Mouse (Mus musculus) heart, postnatal 0 days (tissue): ENCODE data around the gene Ccdc126. TPM values are rescaled to one million over a fixed set of nuclear protein-coding genes. Genes with fewer than 3 reads are reported as not detected.
A peak's percentile ranks its signal among the peaks of the same experiment; 100 is the strongest.

ENCODE experiments used
- ATAC-seq: fragments of 200-750 bp; cut with Nextera tagmentation; 2 replicates; pipeline ENCODE4 v1.8.0; 2017; ENCODE audit warnings: low read depth, moderate number of reproducible peaks, moderate library complexity; ENCODE audit not compliant: insufficient read depth
- DNase-seq: peaks from one replicate; pipeline ENCODE4 v3.0.0-alpha.2; 2016; ENCODE audit warnings: low spot score
- H3K27ac ChIP-seq: fragments of 300-500 bp; sonication (generic); 2 replicates; pipeline ENCODE4 v1.5.1; 2014; ENCODE audit warnings: low read depth, mild to moderate bottlenecking
- H3K27me3 ChIP-seq: fragments of 300-500 bp; sonication (generic); 2 replicates; pipeline ENCODE4 v1.6.1; 2014; ENCODE audit warnings: low read length, mixed read lengths; ENCODE audit not compliant: control insufficient read depth, insufficient read depth
- H3K36me3 ChIP-seq: fragments of 300-500 bp; sonication (generic); replicated peaks from 2 replicates; pipeline ENCODE4 v1.6.1; 2014; ENCODE audit warnings: low read length, mixed read lengths; ENCODE audit not compliant: control insufficient read depth, insufficient read depth
- H3K4me1 ChIP-seq: fragments of 300-500 bp; sonication (generic); 2 replicates; pipeline ENCODE4 v1.6.1; 2014; ENCODE audit warnings: antibody characterized with exemption; ENCODE audit not compliant: control insufficient read depth, insufficient read depth
- H3K4me2 ChIP-seq: fragments of 300-500 bp; sonication (generic); 2 replicates; pipeline ENCODE4 v1.6.1; 2014; ENCODE audit warnings: low read depth, mild to moderate bottlenecking, low read length, moderate library complexity
- H3K4me3 ChIP-seq: fragments of 300-500 bp; sonication (generic); 2 replicates; pipeline ENCODE4 v1.5.1; 2014; ENCODE audit warnings: low read depth, low read length
- H3K9ac ChIP-seq: fragments of 300-500 bp; sonication (generic); replicated peaks from 2 replicates; pipeline ENCODE4 v1.6.1; 2014; ENCODE audit warnings: low read depth, low read length, mixed read lengths
- H3K9me3 ChIP-seq: fragments of 300-500 bp; sonication (generic); replicated peaks from 2 replicates; pipeline ENCODE4 v1.6.1; 2016; ENCODE audit warnings: low read length; ENCODE audit not compliant: control insufficient read depth
- CTCF ChIP-seq: IDR thresholded peaks from 2 replicates; pipeline ENCODE4 v1.5.1; 2016; ENCODE audit warnings: antibody characterized with exemption, control low read depth, low read depth
- EP300 ChIP-seq: IDR thresholded peaks from 2 replicates; pipeline ENCODE4 v1.6.1; 2016; ENCODE audit warnings: antibody characterized with exemption, low read depth
- WGBS: fragments of 180-500 bp; shearing (Covaris S2); extraction: QIAGEN DNeasy Blood & Tissue Kit; methylation state at CpG from one replicate; pipeline ENCODE4 v1.1.7; 2014; 5-methylcytosine and 5-hydroxymethylcytosine counted together
- polyA plus RNA-seq: library from polyadenylated mRNA; unstranded; fragments of >200 nt; fragmentation: Nextera tagmentation; extraction: Ambion mirVana; gene quantifications from 2 replicates; pipeline ENCODE4 v1.2.1, GENCODE M21; 2015
- total RNA-seq: library from RNA; depleted of rRNA; stranded (reverse); fragments of >200 nt; gene quantifications from 2 replicates; pipeline ENCODE4 v1.2.3, GENCODE M21; 2014; ENCODE audit warnings: low replicate concordance; rRNA removed

Gene Ccdc126
- total RNA-seq: 4.3 and 6.9 TPM in 2 replicates
- 8.3 and 9.2 TPM in 2 replicates for polyA plus RNA-seq

GRCm38 (mm10) chr6:49318966-49319594, at the start of gene Ccdc126:
Gene Ccdc126, plus strand, starts transcription at chr6:49319274.
- no peaks in the 10 kb centered on the region for H3K36me3 ChIP-seq
- no peaks in the 10 kb centered on the region for H3K27me3 ChIP-seq
- no peaks in the 10 kb centered on the region for H3K9me3 ChIP-seq
- ATAC-seq: peak; percentile 100
- H3K27ac ChIP-seq: peak within 1 kb of the TSS; percentile 84
- TF ChIP-seq EP300: peak; percentile 82; the same call in 1 of the 2 replicates
- TF ChIP-seq CTCF: peak; percentile 81
- H3K4me1 ChIP-seq: no peaks in the 10 kb centered on the region; the same call in 1 of the 2 replicates
- DNase-seq: peak; percentile 99
- H3K9ac ChIP-seq: peak within 1 kb of the TSS; percentile 66
- H3K4me3 ChIP-seq: peak within 1 kb of the TSS; percentile 70
- H3K4me2 ChIP-seq: peak within 1 kb of the TSS; percentile 63
- 1% methylated on average over 41 of the region's 47 CpGs for WGBS

GRCm38 (mm10) chr6:49269923-49270322, 49.2 kb upstream of the Ccdc126 start:
- Histone ChIP-seq H3K9me3 (no peaks in the 10 kb centered on the region), H3K9ac (no peak overlapping the region), H3K4me1 (no peaks in the 10 kb centered on the region), H3K36me3 (no peaks in the 10 kb centered on the region), H3K27ac (no peak overlapping the region), H3K27me3 (no peaks in the 10 kb centered on the region), H3K4me2 (no peak overlapping the region), H3K4me3 (no peak overlapping the region)
- no peak for TF ChIP-seq CTCF
- no peak for TF ChIP-seq EP300
- DNase-seq (no peak), ATAC-seq (no peak)
- WGBS: 38% methylated on average over 11 of the region's 11 CpGs

GRCm38 (mm10) chr6:49271815-49272214, 47.3 kb upstream of the Ccdc126 start:
- H3K9me3 ChIP-seq: no peaks in the 10 kb centered on the region
- WGBS: 79% methylated on average over 6 of the region's 6 CpGs
- H3K4me1 ChIP-seq: no peaks in the 10 kb centered on the region
- no peak overlapping the region for H3K9ac ChIP-seq
- no peak overlapping the region for H3K4me3 ChIP-seq
- no peaks in the 10 kb centered on the region for H3K27me3 ChIP-seq
- H3K36me3 ChIP-seq: no peaks in the 10 kb centered on the region
- DNase-seq: no peak
- TF ChIP-seq EP300: no peak
- no peak for TF ChIP-seq CTCF
- no peak overlapping the region for H3K27ac ChIP-seq
- no peak overlapping the region for H3K4me2 ChIP-seq
- no peak for ATAC-seq

- no peaks in the 10 kb centered on the region for H3K9me3 ChIP-seq
- ATAC-seq (no peak), DNase-seq (no peak)
- H3K4me2 ChIP-seq: no peak overlapping the region
- no peak overlapping the region for H3K4me3 ChIP-seq
- 78% methylated on average over 2 of the region's 2 CpGs for WGBS
- no peaks in the 10 kb centered on the region for H3K36me3 ChIP-seq
- no peaks in the 10 kb centered on the region for H3K27me3 ChIP-seq
- H3K4me1 ChIP-seq: no peaks in the 10 kb centered on the region
- TF ChIP-seq EP300: no peak
- no peak for TF ChIP-seq CTCF
- H3K9ac ChIP-seq: no peak overlapping the region
- no peak overlapping the region for H3K27ac ChIP-seq
Observed at GRCm38 (mm10) chr6:49272863-49273262, 46.2 kb upstream of the Ccdc126 start.

GRCm38 (mm10) chr6:49273934-49274333, 45.1 kb upstream of the Ccdc126 start:
- Histone ChIP-seq H3K27me3 (no peaks in the 10 kb centered on the region), H3K4me1 (no peaks in the 10 kb centered on the region), H3K4me2 (no peak overlapping the region), H3K27ac (no peak overlapping the region), H3K4me3 (no peak overlapping the region), H3K36me3 (no peaks in the 10 kb centered on the region), H3K9me3 (no peaks in the 10 kb centered on the region), H3K9ac (no peak overlapping the region)
- TF ChIP-seq CTCF (no peak), EP300 (no peak)
- DNase-seq (no peak), ATAC-seq (no peak)
- WGBS: 53% methylated on average over 4 of the region's 4 CpGs
